Mouse (Mus musculus) forebrain, embryonic 12.5 days (tissue): ENCODE measurements around the gene Plekhg2. TPM values are rescaled to one million over a fixed set of nuclear protein-coding genes. Genes with fewer than 3 reads are reported as not detected.

Experiments used
- ATAC-seq: fragments of 200-750 bp; cut with Nextera tagmentation; 2 replicates; pipeline ENCODE4 v1.8.0; 2017; ENCODE audit warnings: moderate TSS enrichment; ENCODE audit not compliant: low FRiP score
- H3K27ac ChIP-seq: fragments of 300-500 bp; sonication (generic); 2 replicates; pipeline ENCODE4 v1.5.1; 2016; ENCODE audit warnings: mild to moderate bottlenecking
- H3K27me3 ChIP-seq: fragments of 300-500 bp; sonication (generic); 2 replicates; pipeline ENCODE4 v1.6.1; 2016; ENCODE audit warnings: mild to moderate bottlenecking
- H3K36me3 ChIP-seq: fragments of 300-500 bp; sonication (generic); replicated peaks from 2 replicates; pipeline ENCODE4 v1.6.1; 2016; ENCODE audit warnings: mild to moderate bottlenecking
- H3K4me1 ChIP-seq: fragments of 300-500 bp; sonication (generic); 2 replicates; pipeline ENCODE4 v1.6.1; 2016
- H3K4me2 ChIP-seq: fragments of 300-500 bp; sonication (generic); 2 replicates; pipeline ENCODE4 v1.6.1; 2016; ENCODE audit warnings: mild to moderate bottlenecking, moderate library complexity
- H3K4me3 ChIP-seq: fragments of 300-500 bp; sonication (generic); replicated peaks from 2 replicates; pipeline ENCODE4 v1.5.1; 2016; ENCODE audit warnings: mild to moderate bottlenecking
- H3K9ac ChIP-seq: fragments of 300-500 bp; sonication (generic); 2 replicates; pipeline ENCODE4 v1.6.1; 2016; ENCODE audit warnings: mild to moderate bottlenecking
- H3K9me3 ChIP-seq: fragments of 300-500 bp; sonication (generic); 2 replicates; pipeline ENCODE4 v1.6.1; 2016
- WGBS: fragments of 180-500 bp; shearing (Covaris S2); methylation state at CpG from one replicate; pipeline ENCODE4 v1.1.7; 2016; 5-methylcytosine and 5-hydroxymethylcytosine counted together
- polyA plus RNA-seq: library from polyadenylated mRNA; unstranded; fragments of >200 nt; fragmentation: Nextera tagmentation; extraction: Ambion mirVana; gene quantifications from 2 replicates; pipeline ENCODE4 v1.2.1, GENCODE M21; 2016

The Plekhg2 gene
- polyA plus RNA-seq, 1 experiment from 2014 or later = 67.0 TPM

- Histone ChIP-seq H3K27ac (peak overlapping the region; percentile 68), H3K4me3 (no peak overlapping the region), H3K36me3 (peaks cover 66% of the 10 kb centered on the region), H3K9ac (peak overlapping the region; percentile 25; the same call in 1 of the 2 replicates), H3K9me3 (no peaks in the 10 kb centered on the region), H3K4me2 (peak overlapping the region; percentile 2; the same call in 1 of the 2 replicates), H3K27me3 (no peaks in the 10 kb centered on the region), H3K4me1 (peaks cover 22% of the 10 kb centered on the region)
- peak; percentile 34; the same call in 1 of the 2 replicates for ATAC-seq
- 0% methylated on average over 5 of the region's 5 CpGs for WGBS
Observed at GRCm38 (mm10) chr7:28357984-28358383, 14.4 kb downstream of the Plekhg2 start.

DNA sequence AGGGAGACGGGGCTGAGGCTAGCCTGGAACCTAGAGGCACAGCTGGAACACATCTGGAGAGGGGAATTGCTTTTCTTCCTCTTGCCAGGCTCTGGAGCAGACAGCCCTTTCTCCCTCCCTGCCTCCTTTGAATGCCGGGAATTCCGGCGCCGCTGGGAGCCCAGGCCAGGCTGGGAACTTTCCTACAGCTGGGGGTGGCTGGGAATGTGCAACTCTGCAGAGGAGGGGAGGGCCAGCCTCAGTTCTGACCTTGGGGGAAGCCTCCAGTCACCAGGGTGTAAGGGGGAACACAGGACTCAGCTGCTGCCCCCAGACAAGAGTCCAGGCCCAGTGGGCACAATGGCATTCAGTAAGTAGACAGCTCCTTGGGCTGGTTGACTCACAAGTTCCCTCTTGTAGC is 15.4 kb downstream of the Plekhg2 start:
- Histone ChIP-seq H3K4me1 (peaks cover 24% of the 10 kb centered on the region), H3K4me2 (no peak overlapping the region), H3K4me3 (no peak overlapping the region), H3K27ac (peak overlapping the region; percentile 68), H3K9ac (no peak overlapping the region), H3K9me3 (no peaks in the 10 kb centered on the region), H3K36me3 (peaks cover 63% of the 10 kb centered on the region), H3K27me3 (no peaks in the 10 kb centered on the region)
- ATAC-seq = peak; percentile 28; the same call in 1 of the 2 replicates
- 3% methylated on average over 5 of the region's 5 CpGs for WGBS

DNA sequence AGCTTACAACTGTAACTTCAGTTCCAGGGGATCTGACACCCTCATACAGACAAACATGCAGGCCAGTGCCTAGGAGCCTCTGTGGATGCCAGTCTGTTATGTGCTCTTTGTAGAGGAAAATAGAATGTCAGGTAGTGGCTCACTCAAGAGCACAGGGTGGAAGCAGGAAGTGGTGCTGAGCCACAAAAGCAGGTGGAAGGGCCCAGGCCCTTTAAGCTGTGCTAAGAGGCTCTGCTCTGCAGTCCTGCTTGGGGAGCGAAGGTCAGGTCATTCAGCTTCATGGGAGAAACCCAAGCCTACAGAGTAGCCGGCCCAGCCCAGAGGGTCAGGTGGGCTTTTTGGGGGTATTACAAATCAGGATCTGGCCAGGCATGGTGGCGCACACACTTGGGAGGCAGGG is 17.2 kb downstream of the Plekhg2 start:
- Histone ChIP-seq H3K9me3 (no peaks in the 10 kb centered on the region), H3K36me3 (peaks cover 50% of the 10 kb centered on the region), H3K4me3 (no peak overlapping the region), H3K27me3 (no peaks in the 10 kb centered on the region), H3K4me1 (peaks cover 33% of the 10 kb centered on the region), H3K4me2 (no peak overlapping the region), H3K9ac (no peak overlapping the region), H3K27ac (no peak overlapping the region)
- WGBS = 90% methylated on average over 3 of the region's 3 CpGs
- no peak for ATAC-seq

- ATAC-seq = no peak
- WGBS = 93% methylated on average over 3 of the region's 3 CpGs
- no peak overlapping the region for H3K4me3 ChIP-seq
- no peak overlapping the region for H3K27ac ChIP-seq
- peaks cover 40% of the 10 kb centered on the region for H3K4me1 ChIP-seq
- H3K9ac ChIP-seq = no peak overlapping the region
- H3K9me3 ChIP-seq = no peaks in the 10 kb centered on the region
- H3K27me3 ChIP-seq = no peaks in the 10 kb centered on the region
- peaks cover 43% of the 10 kb centered on the region for H3K36me3 ChIP-seq
- H3K4me2 ChIP-seq = no peak overlapping the region
Observed at GRCm38 (mm10) chr7:28354596-28354995, 17.8 kb downstream of the Plekhg2 start.

GRCm38 (mm10) chr7:28354113-28354581 is 18.3 kb downstream of the Plekhg2 start:
- Histone ChIP-seq H3K9me3 (no peaks in the 10 kb centered on the region), H3K27me3 (no peaks in the 10 kb centered on the region), H3K9ac (no peak overlapping the region), H3K36me3 (peaks cover 39% of the 10 kb centered on the region), H3K4me2 (no peak overlapping the region), H3K27ac (no peak overlapping the region), H3K4me3 (no peak overlapping the region), H3K4me1 (peaks cover 42% of the 10 kb centered on the region)
- no peak for ATAC-seq
- 93% methylated on average over 3 of the region's 3 CpGs for WGBS

DNA sequence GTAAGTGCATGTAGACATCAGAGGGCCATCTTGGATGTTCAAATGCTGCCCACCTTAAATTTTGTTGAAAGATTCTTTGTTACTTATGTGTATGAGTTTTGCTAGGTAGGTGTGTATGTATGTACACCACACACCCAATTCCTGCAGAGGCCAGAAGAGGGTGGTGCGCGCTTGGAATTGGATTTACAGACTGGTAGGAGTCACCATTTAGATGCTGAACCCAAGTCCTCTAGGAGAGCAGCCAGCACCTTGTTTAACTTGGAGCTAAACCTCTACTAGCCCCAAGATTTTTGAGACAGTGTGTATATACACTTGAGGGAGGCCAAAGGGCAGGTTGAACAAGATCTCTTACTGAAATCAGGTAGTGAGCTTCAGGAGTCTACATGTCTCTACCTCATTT is 19.1 kb downstream of the Plekhg2 start:
- no peak overlapping the region for H3K9ac ChIP-seq
- no peak overlapping the region for H3K4me3 ChIP-seq
- peaks cover 34% of the 10 kb centered on the region for H3K36me3 ChIP-seq
- H3K4me1 ChIP-seq = peaks cover 35% of the 10 kb centered on the region
- no peaks in the 10 kb centered on the region for H3K9me3 ChIP-seq
- no peak overlapping the region for H3K27ac ChIP-seq
- no peak for ATAC-seq
- 95% methylated on average over 2 of the region's 2 CpGs for WGBS
- H3K4me2 ChIP-seq = no peak overlapping the region
- no peaks in the 10 kb centered on the region for H3K27me3 ChIP-seq

GRCm38 (mm10) chr7:28351676-28352191 is 20.7 kb downstream of the Plekhg2 start:
- Histone ChIP-seq H3K4me3 (peak overlapping the region; percentile 92), H3K9me3 (no peaks in the 10 kb centered on the region), H3K4me2 (peak overlapping the region; percentile 86), H3K9ac (peak overlapping the region; percentile 96), H3K27ac (no peak overlapping the region), H3K27me3 (no peaks in the 10 kb centered on the region), H3K4me1 (peaks cover 20% of the 10 kb centered on the region), H3K36me3 (peaks cover 34% of the 10 kb centered on the region)
- ATAC-seq = no peak
- WGBS = 49% methylated on average over 4 of the region's 4 CpGs

- peaks cover 33% of the 10 kb centered on the region for H3K36me3 ChIP-seq
- peak; percentile 91 for ATAC-seq
- H3K4me1 ChIP-seq = peaks cover 20% of the 10 kb centered on the region
- H3K4me3 ChIP-seq = peak within 1 kb of the TSS; percentile 92
- peak within 1 kb of the TSS; percentile 86 for H3K4me2 ChIP-seq
- peak within 1 kb of the TSS; percentile 83 for H3K27ac ChIP-seq
- under 1% methylated on average over 50 of the region's 50 CpGs for WGBS
- H3K9ac ChIP-seq = peak within 1 kb of the TSS; percentile 96
- H3K27me3 ChIP-seq = no peaks in the 10 kb centered on the region
- H3K9me3 ChIP-seq = no peaks in the 10 kb centered on the region
Observed at GRCm38 (mm10) chr7:28350155-28350883, 22.1 kb downstream of the Plekhg2 start, which contains the start of gene Rps16. Gene Rps16 (plus strand): TSS chr7:28350652.

DNA sequence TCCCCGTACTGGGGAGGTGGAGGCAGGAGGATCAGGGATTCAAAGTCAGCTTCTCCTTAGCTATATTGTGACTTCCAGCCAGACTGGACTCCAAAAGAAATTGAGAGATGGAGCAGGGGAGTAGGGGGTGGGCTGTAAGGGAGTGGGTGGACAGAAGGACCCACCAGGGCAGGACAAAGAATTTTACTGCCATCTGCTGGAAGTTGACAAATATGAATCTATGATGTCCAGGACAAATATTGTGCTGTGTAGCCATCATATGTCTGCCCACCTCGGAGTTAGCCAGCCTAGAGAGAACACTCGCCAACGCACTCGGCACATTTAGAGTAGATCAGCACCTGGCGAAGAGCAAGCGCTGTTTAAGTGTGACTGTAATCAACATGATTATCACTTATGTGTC is 23.8 kb downstream of the Plekhg2 start:
- WGBS = 90% methylated on average over 7 of the region's 7 CpGs
- Histone ChIP-seq H3K27me3 (no peaks in the 10 kb centered on the region), H3K9ac (no peak overlapping the region), H3K4me3 (no peak overlapping the region; the same call in 1 of the 2 replicates), H3K27ac (no peak overlapping the region), H3K36me3 (peaks cover 16% of the 10 kb centered on the region), H3K9me3 (no peaks in the 10 kb centered on the region), H3K4me2 (no peak overlapping the region), H3K4me1 (peaks cover 23% of the 10 kb centered on the region)
- no peak for ATAC-seq

GRCm38 (mm10) chr7:28347746-28348145 is 24.7 kb downstream of the Plekhg2 start:
- Histone ChIP-seq H3K4me3 (no peak overlapping the region), H3K9ac (peak overlapping the region; percentile 29; the same call in 1 of the 2 replicates), H3K36me3 (peaks cover 8% of the 10 kb centered on the region), H3K27me3 (no peaks in the 10 kb centered on the region), H3K27ac (no peak overlapping the region), H3K4me2 (no peak overlapping the region), H3K4me1 (peaks cover 23% of the 10 kb centered on the region), H3K9me3 (no peaks in the 10 kb centered on the region)
- WGBS = 85% methylated on average over 3 of the region's 3 CpGs
- no peak for ATAC-seq

DNA sequence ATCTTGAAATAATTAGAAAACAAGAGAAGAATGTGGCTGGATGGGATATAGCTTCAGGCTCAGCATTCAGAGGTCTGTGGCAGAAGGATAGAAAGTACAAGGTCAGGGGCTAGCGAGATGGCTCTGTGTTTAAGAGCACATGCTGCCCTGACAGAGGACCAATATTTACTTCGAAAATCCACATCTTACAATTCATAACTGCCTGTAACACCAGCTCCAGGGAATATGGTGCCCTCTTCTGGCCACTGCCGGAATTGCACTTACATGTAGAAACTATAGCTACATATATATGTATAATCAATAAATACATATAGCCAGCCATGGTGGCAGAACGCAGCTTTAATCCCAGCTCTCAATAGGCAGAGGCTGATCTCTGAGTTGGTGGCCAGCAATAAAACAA is 27.8 kb downstream of the Plekhg2 start:
- 9% methylated on average over 4 of the region's 4 CpGs for WGBS
- no peak; the same call in 1 of the 2 replicates for ATAC-seq

GRCm38 (mm10) chr7:28341381-28341780 is 31.0 kb downstream of the Plekhg2 start:
- ATAC-seq = no peak
- Histone ChIP-seq H3K4me1 (peaks cover 16% of the 10 kb centered on the region), H3K4me3 (no peak overlapping the region), H3K36me3 (no peaks in the 10 kb centered on the region), H3K9ac (no peak overlapping the region), H3K4me2 (no peak overlapping the region), H3K27me3 (peaks cover 10% of the 10 kb centered on the region; the same call in 1 of the 2 replicates), H3K9me3 (no peaks in the 10 kb centered on the region), H3K27ac (no peak overlapping the region)
- 51% methylated on average over 7 of the region's 7 CpGs for WGBS

More for the DNA sequence above, 27.8 kb downstream of the Plekhg2 start:
- H3K27ac ChIP-seq = no peak overlapping the region
- no peak overlapping the region for H3K4me2 ChIP-seq
- H3K9ac ChIP-seq = no peak overlapping the region
- H3K27me3 ChIP-seq = peaks cover 10% of the 10 kb centered on the region; the same call in 1 of the 2 replicates
- peaks cover 6% of the 10 kb centered on the region for H3K4me1 ChIP-seq
- no peaks in the 10 kb centered on the region for H3K9me3 ChIP-seq
- no peaks in the 10 kb centered on the region for H3K36me3 ChIP-seq
- no peak overlapping the region for H3K4me3 ChIP-seq
